Mouse (Mus musculus) lung, embryonic 14.5 days (tissue): ENCODE measurements around the gene Pou2f1. TPM values are rescaled to one million over a fixed set of nuclear protein-coding genes. Genes with fewer than 3 reads are reported as not detected.

ENCODE experiments used
- ATAC-seq: fragments of 200-750 bp; cut with Nextera tagmentation; 2 replicates; pipeline ENCODE4 v1.8.0; 2017; ENCODE audit warnings: mild to moderate bottlenecking, moderate TSS enrichment, moderate library complexity; ENCODE audit not compliant: insufficient read depth
- DNase-seq: peaks from one replicate; pipeline ENCODE4 v3.0.0-alpha.2; 2015
- H3K27ac ChIP-seq: fragments of 300-500 bp; sonication (generic); 2 replicates; pipeline ENCODE4 v1.5.1; 2014; ENCODE audit warnings: low read depth, mild to moderate bottlenecking, moderate library complexity
- H3K27me3 ChIP-seq: fragments of 300-500 bp; sonication (generic); 2 replicates; pipeline ENCODE4 v1.6.1; 2014; ENCODE audit warnings: low read length, control low read depth; ENCODE audit not compliant: insufficient read depth
- H3K36me3 ChIP-seq: fragments of 300-500 bp; sonication (generic); 2 replicates; pipeline ENCODE4 v1.6.1; 2014; ENCODE audit warnings: control low read depth; ENCODE audit not compliant: insufficient read depth
- H3K4me1 ChIP-seq: fragments of 300-500 bp; sonication (generic); 2 replicates; pipeline ENCODE4 v1.6.1; 2014; ENCODE audit warnings: antibody characterized with exemption, control low read depth; ENCODE audit not compliant: insufficient read depth
- H3K4me2 ChIP-seq: fragments of 300-500 bp; sonication (generic); 2 replicates; pipeline ENCODE4 v1.6.1; 2014; ENCODE audit warnings: mild to moderate bottlenecking
- H3K4me3 ChIP-seq: fragments of 300-500 bp; sonication (generic); 2 replicates; pipeline ENCODE4 v1.5.1; 2014; ENCODE audit warnings: low read depth, low read length
- H3K9ac ChIP-seq: fragments of 300-500 bp; sonication (generic); 2 replicates; pipeline ENCODE4 v1.6.1; 2014
- H3K9me3 ChIP-seq: fragments of 300-500 bp; sonication (generic); 2 replicates; pipeline ENCODE4 v1.6.1; 2016; ENCODE audit warnings: low read depth, low read length, control low read depth
- CTCF ChIP-seq: IDR thresholded peaks from 2 replicates; pipeline ENCODE4 v1.5.1; 2016; ENCODE audit warnings: antibody characterized with exemption, low read depth
- WGBS: fragments of 180-500 bp; shearing (Covaris S2); extraction: QIAGEN DNeasy Blood & Tissue Kit; methylation state at CpG from one replicate; pipeline ENCODE4 v1.1.7; 2014; 5-methylcytosine and 5-hydroxymethylcytosine counted together
- polyA plus RNA-seq: library from polyadenylated mRNA; unstranded; fragments of >200 nt; fragmentation: Nextera tagmentation; extraction: Ambion mirVana; gene quantifications from 2 replicates; pipeline ENCODE4 v1.2.1, GENCODE M21; 2014

Pou2f1 gene
- polyA plus RNA-seq, 1 experiment from 2014 or later, result 22.5 TPM

- DNase-seq (no peak), ATAC-seq (no peak)
- Histone ChIP-seq H3K9ac (no peak overlapping the region), H3K4me2 (no peak overlapping the region), H3K27me3 (no peaks in the 10 kb centered on the region), H3K36me3 (peaks cover 24% of the 10 kb centered on the region; the same call in 1 of the 2 replicates), H3K4me3 (no peak overlapping the region), H3K9me3 (no peaks in the 10 kb centered on the region), H3K4me1 (no peaks in the 10 kb centered on the region), H3K27ac (no peak overlapping the region)
- no peak for TF ChIP-seq CTCF
- WGBS, result 89% methylated on average over 2 of the region's 2 CpGs
Observed at GRCm38 (mm10) chr1:165908153-165908552, 94.3 kb downstream of the Pou2f1 start.

DNA sequence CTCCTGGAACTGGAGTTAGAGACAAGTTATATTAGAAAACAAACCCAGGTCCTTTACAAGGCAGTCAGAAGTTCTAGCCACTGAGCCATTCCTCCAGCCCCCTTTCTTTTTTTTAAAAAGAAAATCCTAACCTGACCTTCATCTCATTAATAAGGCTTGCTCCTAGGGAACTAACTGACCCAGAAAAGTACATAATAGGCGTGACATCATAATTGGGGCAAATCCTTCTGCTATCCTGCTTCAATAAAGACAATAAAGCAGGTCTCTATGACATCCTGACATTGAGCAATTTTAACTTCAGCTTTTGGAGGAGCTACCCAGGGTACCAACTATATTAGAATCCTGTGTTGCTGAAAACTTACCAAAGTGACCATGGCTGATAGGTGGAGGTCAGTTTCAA lies 98.9 kb downstream of the Pou2f1 start:
- Histone ChIP-seq H3K36me3 (peaks cover 32% of the 10 kb centered on the region), H3K27ac (no peak overlapping the region), H3K4me1 (no peaks in the 10 kb centered on the region), H3K9ac (no peak overlapping the region), H3K9me3 (no peaks in the 10 kb centered on the region), H3K4me2 (no peak overlapping the region), H3K4me3 (no peak overlapping the region), H3K27me3 (no peaks in the 10 kb centered on the region)
- TF ChIP-seq CTCF, result no peak
- WGBS, result 81% methylated on average over 1 of the region's 1 CpGs
- DNase-seq, result no peak
- no peak for ATAC-seq

GRCm38 (mm10) chr1:165891686-165892085 lies 110.8 kb downstream of the Pou2f1 start:
- Histone ChIP-seq H3K27ac (no peak overlapping the region), H3K4me1 (no peaks in the 10 kb centered on the region), H3K4me3 (no peak overlapping the region), H3K4me2 (no peak overlapping the region), H3K27me3 (no peaks in the 10 kb centered on the region), H3K36me3 (peaks cover 50% of the 10 kb centered on the region), H3K9ac (no peak overlapping the region), H3K9me3 (no peaks in the 10 kb centered on the region)
- WGBS, result 80% methylated on average over 2 of the region's 2 CpGs
- peak; percentile 36 for TF ChIP-seq CTCF
- no peak for ATAC-seq
- DNase-seq, result peak; percentile 11

DNA sequence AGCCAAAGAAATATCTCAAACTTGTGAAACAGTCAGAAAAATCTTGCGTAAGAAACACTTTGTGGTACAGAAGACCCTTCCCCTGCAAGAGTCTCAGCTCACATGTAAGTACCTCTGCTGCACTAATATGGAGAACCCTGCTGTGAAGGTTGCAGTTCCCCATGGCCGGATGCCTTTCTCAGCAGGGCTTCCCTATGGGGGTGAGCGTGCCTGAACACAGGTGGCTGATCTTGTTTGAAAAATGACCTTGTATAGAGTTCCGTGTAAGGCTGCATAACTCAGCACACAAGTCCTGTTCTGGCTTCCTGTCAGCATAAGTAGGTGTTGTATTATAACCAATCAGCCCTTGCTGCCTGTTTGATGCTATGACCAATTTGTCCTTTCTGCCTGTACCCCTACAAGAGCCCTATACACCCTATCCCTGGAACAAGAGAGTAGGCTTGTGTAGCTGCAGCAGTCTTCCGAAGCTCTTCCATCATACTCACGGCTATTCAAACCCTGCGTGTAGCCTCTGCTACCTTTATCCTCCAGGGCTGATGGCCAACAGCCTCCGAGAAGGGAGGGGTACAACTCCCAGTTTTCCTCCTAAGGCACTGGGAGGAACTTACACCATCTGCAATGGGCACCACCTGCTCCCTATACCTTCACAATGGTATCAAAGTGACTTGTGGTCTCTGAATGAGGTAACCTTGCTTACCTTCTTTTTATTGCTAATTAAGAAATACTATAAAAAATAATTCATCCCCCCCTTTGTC lies 120.2 kb downstream of the Pou2f1 start:
- WGBS, result 71% methylated on average over 8 of the region's 8 CpGs

GRCm38 (mm10) chr1:165878751-165879150 lies 123.7 kb downstream of the Pou2f1 start:
- 96% methylated on average over 2 of the region's 2 CpGs for WGBS
- no peaks in the 10 kb centered on the region for H3K4me1 ChIP-seq
- H3K36me3 ChIP-seq, result peaks cover 32% of the 10 kb centered on the region
- DNase-seq (no peak), ATAC-seq (no peak)
- no peak for TF ChIP-seq CTCF
- no peak overlapping the region for H3K9ac ChIP-seq
- H3K4me3 ChIP-seq, result no peak overlapping the region
- H3K27me3 ChIP-seq, result no peaks in the 10 kb centered on the region
- H3K27ac ChIP-seq, result no peak overlapping the region
- H3K4me2 ChIP-seq, result no peak overlapping the region
- no peaks in the 10 kb centered on the region for H3K9me3 ChIP-seq

More for the DNA sequence above, 120.2 kb downstream of the Pou2f1 start:
- Histone ChIP-seq H3K27ac (no peak overlapping the region), H3K4me2 (no peak overlapping the region), H3K4me1 (no peaks in the 10 kb centered on the region), H3K4me3 (no peak overlapping the region), H3K36me3 (peaks cover 23% of the 10 kb centered on the region), H3K9me3 (no peaks in the 10 kb centered on the region), H3K27me3 (no peaks in the 10 kb centered on the region), H3K9ac (no peak overlapping the region)
- no peak for TF ChIP-seq CTCF
- ATAC-seq, result no peak
- no peak for DNase-seq

GRCm38 (mm10) chr1:165875520-165876284 lies 126.8 kb downstream of the Pou2f1 start:
- H3K4me2 ChIP-seq, result no peak overlapping the region
- TF ChIP-seq CTCF, result no peak
- H3K27ac ChIP-seq, result no peak overlapping the region
- H3K9ac ChIP-seq, result no peak overlapping the region
- no peak overlapping the region for H3K4me3 ChIP-seq
- H3K9me3 ChIP-seq, result no peaks in the 10 kb centered on the region
- WGBS, result 77% methylated on average over 6 of the region's 6 CpGs
- peaks cover 36% of the 10 kb centered on the region for H3K36me3 ChIP-seq
- no peaks in the 10 kb centered on the region for H3K27me3 ChIP-seq
- ATAC-seq (no peak), DNase-seq (no peak)
- H3K4me1 ChIP-seq, result no peaks in the 10 kb centered on the region

DNA sequence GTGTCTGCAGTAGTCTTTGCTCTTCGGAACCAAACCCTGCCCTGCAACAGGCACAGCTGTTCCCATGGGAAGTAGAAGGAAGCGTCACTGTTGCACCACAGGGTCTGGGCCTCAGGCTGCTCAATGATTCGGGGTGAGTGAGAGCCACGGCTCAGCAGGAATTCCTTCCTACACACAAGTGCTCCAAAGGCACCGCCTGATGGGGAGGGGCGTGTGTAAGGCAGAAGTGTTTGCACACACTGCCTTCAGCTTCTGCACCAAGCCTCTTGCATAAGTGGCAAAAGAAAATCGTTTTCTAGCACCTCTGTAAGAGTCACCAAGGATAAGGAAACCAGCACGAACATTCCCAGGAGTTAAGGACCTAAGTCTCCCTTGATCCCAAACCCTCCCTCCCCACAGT lies 127.8 kb downstream of the Pou2f1 start:
- Histone ChIP-seq H3K4me3 (no peak overlapping the region), H3K4me1 (no peaks in the 10 kb centered on the region), H3K27me3 (no peaks in the 10 kb centered on the region), H3K4me2 (no peak overlapping the region), H3K27ac (0 out of 2 replicates have a peak overlapping the region, but pooled peaks have one; percentile 18), H3K36me3 (peaks cover 30% of the 10 kb centered on the region), H3K9me3 (no peaks in the 10 kb centered on the region), H3K9ac (no peak overlapping the region)
- TF ChIP-seq CTCF, result no peak
- ATAC-seq (peak; percentile 92), DNase-seq (peak; percentile 70)
- 43% methylated on average over 8 of the region's 8 CpGs for WGBS
